Mouse (Mus musculus) hindbrain, embryonic 11.5 days (tissue): Measurements from ENCODE around the gene Syt6. TPM values are rescaled to one million over a fixed set of nuclear protein-coding genes. Genes with fewer than 3 reads are reported as not detected.

Experiments used
- ATAC-seq: fragments of 200-750 bp; cut with Nextera tagmentation; 2 replicates; pipeline ENCODE4 v1.8.0; 2017; ENCODE audit warnings: mild to moderate bottlenecking, moderate TSS enrichment, moderate library complexity; ENCODE audit not compliant: low FRiP score
- DNase-seq: peaks from one replicate; pipeline ENCODE4 v3.0.0-alpha.2; 2015; ENCODE audit warnings: low spot score
- H3K27ac ChIP-seq: fragments of 300-500 bp; sonication (generic); 2 replicates; pipeline ENCODE4 v1.5.1; 2014; ENCODE audit warnings: mild to moderate bottlenecking, low read depth, low read length
- H3K27me3 ChIP-seq: fragments of 300-500 bp; sonication (generic); 2 replicates; pipeline ENCODE4 v1.6.1; 2014; ENCODE audit warnings: mild to moderate bottlenecking, low read length, moderate library complexity, mixed read lengths; ENCODE audit not compliant: control insufficient read depth, insufficient read depth
- H3K36me3 ChIP-seq: fragments of 300-500 bp; sonication (generic); 2 replicates; pipeline ENCODE4 v1.6.1; 2014; ENCODE audit warnings: mild to moderate bottlenecking, low read length, moderate library complexity, mixed read lengths; ENCODE audit not compliant: control insufficient read depth, insufficient read depth
- H3K4me1 ChIP-seq: fragments of 300-500 bp; sonication (generic); replicated peaks from 2 replicates; pipeline ENCODE4 v1.6.1; 2014; ENCODE audit warnings: low read length, mixed read lengths; ENCODE audit not compliant: control insufficient read depth, insufficient read depth
- H3K4me2 ChIP-seq: fragments of 300-500 bp; sonication (generic); replicated peaks from 2 replicates; pipeline ENCODE4 v1.6.1; 2014; ENCODE audit warnings: mild to moderate bottlenecking, low read depth, low read length
- H3K4me3 ChIP-seq: fragments of 300-500 bp; sonication (generic); 2 replicates; pipeline ENCODE4 v1.5.1; 2014; ENCODE audit warnings: low read depth, low read length
- H3K9ac ChIP-seq: fragments of 300-500 bp; sonication (generic); 2 replicates; pipeline ENCODE4 v1.6.1; 2014; ENCODE audit warnings: low read depth, low read length
- H3K9me3 ChIP-seq: fragments of 300-500 bp; sonication (generic); 2 replicates; pipeline ENCODE4 v1.6.1; 2016; ENCODE audit warnings: low read length; ENCODE audit not compliant: control insufficient read depth
- WGBS: fragments of 180-500 bp; shearing (Covaris S2); extraction: QIAGEN DNeasy Blood & Tissue Kit; methylation state at CpG from one replicate; pipeline ENCODE4 v1.1.7; 2014; 5-methylcytosine and 5-hydroxymethylcytosine counted together
- polyA plus RNA-seq: library from polyadenylated mRNA; unstranded; fragments of >200 nt; fragmentation: Nextera tagmentation; extraction: Ambion mirVana; gene quantifications from 2 replicates; pipeline ENCODE4 v1.2.1, GENCODE M21; 2014

Gene Syt6
- polyA plus RNA-seq, 1 experiment from 2014 or later = 2.7 TPM

DNA sequence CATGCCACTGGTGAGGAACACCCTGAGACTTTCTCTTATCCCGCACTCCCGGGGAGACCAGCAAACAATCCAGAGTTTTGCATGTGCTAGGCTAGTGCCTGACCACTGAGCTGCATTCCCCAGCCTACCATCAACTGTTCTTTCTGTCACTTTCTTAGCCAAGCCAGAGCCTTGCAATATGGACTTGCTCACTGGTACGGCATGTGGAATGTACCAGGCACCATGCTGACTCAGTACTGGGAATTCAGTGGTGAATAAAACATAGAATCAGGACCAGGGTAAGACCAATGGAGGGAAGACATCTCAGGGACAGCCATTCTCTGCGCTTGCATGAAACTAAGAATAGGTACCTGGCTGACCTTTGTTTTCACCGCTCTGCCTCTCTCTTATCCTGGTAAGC is 35.2 kb downstream of the Syt6 start:
- Histone ChIP-seq H3K4me2 (no peak overlapping the region), H3K27me3 (no peaks in the 10 kb centered on the region), H3K9ac (no peak overlapping the region), H3K4me3 (no peak overlapping the region), H3K27ac (no peak overlapping the region), H3K9me3 (no peaks in the 10 kb centered on the region), H3K4me1 (no peaks in the 10 kb centered on the region), H3K36me3 (no peaks in the 10 kb centered on the region)
- WGBS = 91% methylated on average over 5 of the region's 5 CpGs
- DNase-seq (no peak), ATAC-seq (no peak)

GRCm38 (mm10) chr3:103612636-103613355 is 37.8 kb downstream of the Syt6 start:
- Histone ChIP-seq H3K4me1 (no peaks in the 10 kb centered on the region), H3K9me3 (no peaks in the 10 kb centered on the region), H3K9ac (no peak overlapping the region), H3K4me3 (no peak overlapping the region), H3K27ac (no peak overlapping the region), H3K4me2 (no peak overlapping the region), H3K36me3 (no peaks in the 10 kb centered on the region), H3K27me3 (no peaks in the 10 kb centered on the region)
- ATAC-seq (no peak), DNase-seq (no peak)
- 69% methylated on average over 9 of the region's 9 CpGs for WGBS

DNA sequence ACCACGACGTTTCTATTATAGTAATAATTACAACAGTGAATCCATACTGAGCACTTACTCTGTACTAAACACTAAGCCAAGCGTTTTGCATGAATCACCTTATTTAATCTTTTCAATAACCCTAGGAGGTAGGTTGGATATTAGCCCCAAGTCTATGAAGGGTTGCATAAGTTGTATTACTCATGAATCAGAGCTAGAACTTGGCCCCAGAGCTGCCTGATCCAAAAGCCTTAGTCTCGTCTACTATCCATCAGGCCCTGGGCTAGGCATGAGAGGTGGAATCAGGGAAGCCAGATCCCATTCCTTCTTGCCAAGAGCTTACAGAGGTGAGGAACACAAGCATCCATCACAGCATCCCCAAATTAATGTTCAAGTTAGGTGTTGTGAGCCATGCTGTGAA is 40.6 kb downstream of the Syt6 start:
- DNase-seq (no peak), ATAC-seq (no peak)
- 90% methylated on average over 4 of the region's 4 CpGs for WGBS
- no peak overlapping the region for H3K4me3 ChIP-seq
- no peak overlapping the region for H3K27ac ChIP-seq
- H3K36me3 ChIP-seq = no peaks in the 10 kb centered on the region
- no peaks in the 10 kb centered on the region for H3K27me3 ChIP-seq
- no peak overlapping the region for H3K9ac ChIP-seq
- no peak overlapping the region for H3K4me2 ChIP-seq
- H3K9me3 ChIP-seq = no peaks in the 10 kb centered on the region
- no peaks in the 10 kb centered on the region for H3K4me1 ChIP-seq

- H3K9ac ChIP-seq = no peak overlapping the region
- no peak overlapping the region for H3K4me3 ChIP-seq
- H3K4me1 ChIP-seq = no peaks in the 10 kb centered on the region
- 50% methylated on average over 6 of the region's 6 CpGs for WGBS
- ATAC-seq (no peak), DNase-seq (no peak)
- no peak overlapping the region for H3K27ac ChIP-seq
- H3K9me3 ChIP-seq = no peaks in the 10 kb centered on the region
- H3K36me3 ChIP-seq = no peaks in the 10 kb centered on the region
- H3K27me3 ChIP-seq = no peaks in the 10 kb centered on the region
- no peak overlapping the region for H3K4me2 ChIP-seq
These were observed 42.0 kb downstream of the Syt6 start for GRCm38 (mm10) chr3:103616981-103617380.

- no peaks in the 10 kb centered on the region for H3K9me3 ChIP-seq
- H3K4me1 ChIP-seq = no peaks in the 10 kb centered on the region
- H3K27me3 ChIP-seq = no peaks in the 10 kb centered on the region
- WGBS = 71% methylated on average over 11 of the region's 11 CpGs
- H3K4me2 ChIP-seq = no peak overlapping the region
- ATAC-seq = no peak
- H3K36me3 ChIP-seq = no peaks in the 10 kb centered on the region
- H3K27ac ChIP-seq = no peak overlapping the region
- no peak overlapping the region for H3K4me3 ChIP-seq
- DNase-seq = no peak
- H3K9ac ChIP-seq = no peak overlapping the region
These were observed 45.1 kb downstream of the Syt6 start for GRCm38 (mm10) chr3:103620101-103620500.

GRCm38 (mm10) chr3:103623893-103624470 is 49.0 kb downstream of the Syt6 start:
- no peaks in the 10 kb centered on the region for H3K4me1 ChIP-seq
- H3K9ac ChIP-seq = no peak overlapping the region
- WGBS = 88% methylated on average over 10 of the region's 10 CpGs
- no peak overlapping the region for H3K4me3 ChIP-seq
- H3K27me3 ChIP-seq = no peaks in the 10 kb centered on the region
- DNase-seq (no peak), ATAC-seq (no peak)
- no peaks in the 10 kb centered on the region for H3K9me3 ChIP-seq
- H3K4me2 ChIP-seq = no peak overlapping the region
- no peaks in the 10 kb centered on the region for H3K36me3 ChIP-seq
- H3K27ac ChIP-seq = no peak overlapping the region

- no peak for DNase-seq
These were observed 49.6 kb downstream of the Syt6 start for GRCm38 (mm10) chr3:103624591-103625051.

GRCm38 (mm10) chr3:103625169-103625568 is 50.1 kb downstream of the Syt6 start:
- DNase-seq (no peak), ATAC-seq (no peak)
- Histone ChIP-seq H3K4me2 (no peak overlapping the region), H3K36me3 (no peaks in the 10 kb centered on the region), H3K4me1 (no peaks in the 10 kb centered on the region), H3K9ac (no peak overlapping the region), H3K27me3 (no peaks in the 10 kb centered on the region), H3K9me3 (no peaks in the 10 kb centered on the region), H3K27ac (no peak overlapping the region), H3K4me3 (no peak overlapping the region)
- 90% methylated on average over 13 of the region's 13 CpGs for WGBS

More at GRCm38 (mm10) chr3:103624591-103625051, 49.6 kb downstream of the Syt6 start:
- Histone ChIP-seq H3K9me3 (no peaks in the 10 kb centered on the region), H3K36me3 (no peaks in the 10 kb centered on the region), H3K27ac (no peak overlapping the region), H3K4me1 (no peaks in the 10 kb centered on the region), H3K4me2 (no peak overlapping the region), H3K9ac (no peak overlapping the region), H3K4me3 (no peak overlapping the region), H3K27me3 (no peaks in the 10 kb centered on the region)
- ATAC-seq = no peak
- WGBS = 82% methylated on average over 5 of the region's 5 CpGs

GRCm38 (mm10) chr3:103626481-103626880 is 51.5 kb downstream of the Syt6 start:
- DNase-seq (no peak), ATAC-seq (no peak)
- Histone ChIP-seq H3K9ac (no peak overlapping the region), H3K4me1 (no peaks in the 10 kb centered on the region), H3K4me3 (no peak overlapping the region), H3K36me3 (no peaks in the 10 kb centered on the region), H3K4me2 (no peak overlapping the region), H3K9me3 (no peaks in the 10 kb centered on the region), H3K27ac (no peak overlapping the region), H3K27me3 (no peaks in the 10 kb centered on the region)
- WGBS = 88% methylated on average over 4 of the region's 4 CpGs
